Mouse (Mus musculus) kidney, postnatal 4 days (tissue): Measurements from ENCODE around the gene Pla2g12b.
"Not testable (repeated sequence)": the region's sequence is repeated elsewhere in the genome, so short reads cannot be mapped to it uniquely, and the experiment has no call there.

Experiments
- DNase-seq, 2 experiments: peaks; one replicate each; pipeline ENCODE4 v3.0.0; 2021; ENCODE audit warnings: mixed read lengths in 2 of 2

The Pla2g12b gene

GRCm38 (mm10) chr10:59402899-59403792 is at the start of gene Pla2g12b:
Gene Pla2g12b (plus strand): TSS chr10:59403660.
- peak in 1 of 2 experiments; percentile 12 for DNase-seq

GRCm38 (mm10) chr10:59354120-59354519 is 49.3 kb upstream of the Pla2g12b start:
- DNase-seq = no peak

GRCm38 (mm10) chr10:59355020-59355419 is 48.4 kb upstream of the Pla2g12b start:
- DNase-seq = no peak

- DNase-seq = peak in 1 of 2 experiments; percentile 17
Measured at GRCm38 (mm10) chr10:59358744-59359143, 44.7 kb upstream of the Pla2g12b start.

- no peak for DNase-seq
Measured at GRCm38 (mm10) chr10:59363208-59363607, 40.3 kb upstream of the Pla2g12b start.

GRCm38 (mm10) chr10:59364551-59364950 is 38.9 kb upstream of the Pla2g12b start:
- no peak for DNase-seq

- DNase-seq = no peak
Measured at GRCm38 (mm10) chr10:59365804-59366589, 37.5 kb upstream of the Pla2g12b start.

GRCm38 (mm10) chr10:59366746-59367145 is 36.7 kb upstream of the Pla2g12b start:
- DNase-seq = no peak

- DNase-seq = no peak
Measured at GRCm38 (mm10) chr10:59367206-59367605, 36.3 kb upstream of the Pla2g12b start.

GRCm38 (mm10) chr10:59368729-59369128 is 34.7 kb upstream of the Pla2g12b start:
- no peak for DNase-seq

- DNase-seq = no peak
Measured at GRCm38 (mm10) chr10:59369426-59369825, 34.0 kb upstream of the Pla2g12b start.

- DNase-seq = no peak
Measured at GRCm38 (mm10) chr10:59377906-59378305, 25.6 kb upstream of the Pla2g12b start.

GRCm38 (mm10) chr10:59378728-59379127 is 24.7 kb upstream of the Pla2g12b start:
- no peak for DNase-seq

- DNase-seq = no peak
Measured at GRCm38 (mm10) chr10:59379927-59380326, 23.5 kb upstream of the Pla2g12b start.

GRCm38 (mm10) chr10:59380411-59380821 is 23.0 kb upstream of the Pla2g12b start:
- DNase-seq = no peak

- not testable (repeated sequence) for DNase-seq
Measured at GRCm38 (mm10) chr10:59381563-59381962, 21.9 kb upstream of the Pla2g12b start.

- no peak for DNase-seq
Measured at GRCm38 (mm10) chr10:59386951-59387350, 16.5 kb upstream of the Pla2g12b start.

- no peak for DNase-seq
Measured at GRCm38 (mm10) chr10:59389652-59390051, 13.8 kb upstream of the Pla2g12b start.

- no peak for DNase-seq
Measured at GRCm38 (mm10) chr10:59391907-59392306, 11.6 kb upstream of the Pla2g12b start.

GRCm38 (mm10) chr10:59395461-59395860 is 8.0 kb upstream of the Pla2g12b start, which contains the start of gene Gm10273:
Gene Gm10273 (plus strand): TSS chr10:59395632.
- DNase-seq = not testable (repeated sequence)

- DNase-seq = no peak
Measured at GRCm38 (mm10) chr10:59403793-59404149, 311 bp downstream of the Pla2g12b start.

GRCm38 (mm10) chr10:59408499-59408898 is 5.0 kb downstream of the Pla2g12b start:
- DNase-seq = no peak

- DNase-seq = no peak
Measured at GRCm38 (mm10) chr10:59410264-59410663, 6.8 kb downstream of the Pla2g12b start.

GRCm38 (mm10) chr10:59413711-59414110 is 10.3 kb downstream of the Pla2g12b start:
- DNase-seq = no peak
